Mouse (Mus musculus) G1E (cell line): ENCODE results near the gene Ing5.

Experiments used
- CTCF ChIP-seq: IDR thresholded peaks from 2 replicates; pipeline ENCODE4 v1.5.1; 2012; ENCODE audit warnings: low read depth, low read length, inconsistent platforms, mixed read lengths
- GATA1 ChIP-seq: IDR thresholded peaks from 2 replicates; pipeline ENCODE4 v1.6.1; 2012; ENCODE audit warnings: borderline replicate concordance, low read length, inconsistent platforms, mixed read lengths
- POLR2AphosphoS5 ChIP-seq: IDR thresholded peaks from 2 replicates; pipeline ENCODE4 v1.6.1; 2012; ENCODE audit warnings: low read depth, low read length, inconsistent platforms; ENCODE audit not compliant: insufficient replicate concordance
- TAL1 ChIP-seq: conservative IDR thresholded peaks from 2 replicates; pipeline ENCODE4 v1.6.1; 2012; ENCODE audit warnings: low read depth, low read length, inconsistent platforms, mixed read lengths

- TF ChIP-seq CTCF (no peak), GATA1 (no peak), TAL1 (no peak), POLR2AphosphoS5 (no peak)
Observed at GRCm38 (mm10) chr1:93786912-93787311, 16.9 kb upstream of the Ing5 start.
